Mouse (Mus musculus): ENCODE results near the gene Rnf121. TPM values are rescaled to one million over a fixed set of nuclear protein-coding genes. Genes with fewer than 3 reads are reported as not detected.
"Not testable (repeated sequence)": the region's sequence is repeated elsewhere in the genome, so short reads cannot be mapped to it uniquely, and the experiment has no call there.

The Rnf121 gene
- polyA plus RNA-seq, 1 experiment from 2014 or later: 33.1 TPM

DNA sequence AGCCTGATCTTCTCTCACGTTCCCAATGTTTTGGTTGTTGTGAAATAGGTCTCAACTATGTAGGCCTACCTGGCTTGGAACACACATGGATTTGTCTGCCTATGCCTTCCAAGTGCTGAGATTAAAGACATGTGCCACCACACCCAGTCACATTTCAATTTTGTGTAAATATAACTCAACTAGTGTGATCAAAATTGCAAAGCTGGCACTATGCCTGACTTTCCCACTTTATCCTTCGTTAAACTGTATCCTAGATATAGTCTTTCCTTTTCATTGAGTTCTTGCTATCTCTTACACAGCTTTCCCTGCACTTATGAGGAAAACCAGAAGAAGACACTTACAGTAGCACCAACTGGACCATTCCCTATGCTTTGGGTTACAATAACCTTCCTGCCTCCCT lies 29.7 kb downstream of the Rnf121 start:
- H3K36me3 ChIP-seq (replicated peaks; ENCODE audit: control insufficient read depth, insufficient read depth): peaks cover 99% of the 10 kb centered on the region
- no peak for ATAC-seq (ENCODE audit: low FRiP score)

DNA sequence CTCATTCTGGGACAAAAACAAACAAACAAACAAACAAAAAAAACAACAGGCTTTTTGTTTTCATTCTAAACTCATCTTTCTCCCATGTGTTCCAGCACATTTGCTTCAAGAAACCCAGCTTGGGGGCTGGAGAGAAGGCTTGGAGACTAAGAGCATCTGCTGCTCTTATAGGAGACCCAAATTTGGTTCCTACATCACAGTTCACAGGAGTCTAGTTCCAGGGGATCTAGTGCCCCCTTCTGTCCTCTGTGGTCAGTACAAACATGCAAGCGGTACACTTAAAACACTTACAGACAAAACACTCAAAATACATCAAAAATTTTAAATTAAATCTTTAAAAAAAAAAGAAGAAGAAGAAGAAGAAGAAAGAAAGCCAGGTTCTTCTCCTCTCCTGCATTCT lies 30.4 kb downstream of the Rnf121 start:
- 100% methylated on average over 1 of the region's 1 CpGs for WGBS
- H3K4me1 ChIP-seq (replicated peaks; ENCODE audit: control insufficient read depth, insufficient read depth, low read length): no peaks in the 10 kb centered on the region
- no peak overlapping the region for H3K9ac ChIP-seq
- no peak for ATAC-seq (ENCODE audit: low FRiP score)
- no peaks in the 10 kb centered on the region for H3K9me3 ChIP-seq (ENCODE audit: control insufficient read depth, low read length)
- H3K4me3 ChIP-seq (replicated peaks; ENCODE audit: low read length): no peak overlapping the region
- H3K27me3 ChIP-seq (ENCODE audit: control insufficient read depth, insufficient read depth, low read length): no peaks in the 10 kb centered on the region
- no peak for DNase-seq (ENCODE audit: low spot score)
- no peak overlapping the region for H3K4me2 ChIP-seq (replicated peaks)
- H3K36me3 ChIP-seq (replicated peaks; ENCODE audit: control insufficient read depth, insufficient read depth): peaks cover 99% of the 10 kb centered on the region
- no peak overlapping the region for H3K27ac ChIP-seq

More for the DNA sequence above, 29.7 kb downstream of the Rnf121 start:
- Histone ChIP-seq H3K27me3 (ENCODE audit: control insufficient read depth, insufficient read depth, low read length) (no peaks in the 10 kb centered on the region), H3K27ac (no peak overlapping the region), H3K9me3 (ENCODE audit: control insufficient read depth, low read length) (no peaks in the 10 kb centered on the region), H3K4me1 (replicated peaks; ENCODE audit: control insufficient read depth, insufficient read depth, low read length) (no peaks in the 10 kb centered on the region), H3K9ac (no peak overlapping the region), H3K4me3 (replicated peaks; ENCODE audit: low read length) (no peak overlapping the region), H3K4me2 (replicated peaks) (no peak overlapping the region)
- no peak for DNase-seq (ENCODE audit: low spot score)
- 98% methylated on average over 2 of the region's 2 CpGs for whole genome bisulfite sequencing

DNA sequence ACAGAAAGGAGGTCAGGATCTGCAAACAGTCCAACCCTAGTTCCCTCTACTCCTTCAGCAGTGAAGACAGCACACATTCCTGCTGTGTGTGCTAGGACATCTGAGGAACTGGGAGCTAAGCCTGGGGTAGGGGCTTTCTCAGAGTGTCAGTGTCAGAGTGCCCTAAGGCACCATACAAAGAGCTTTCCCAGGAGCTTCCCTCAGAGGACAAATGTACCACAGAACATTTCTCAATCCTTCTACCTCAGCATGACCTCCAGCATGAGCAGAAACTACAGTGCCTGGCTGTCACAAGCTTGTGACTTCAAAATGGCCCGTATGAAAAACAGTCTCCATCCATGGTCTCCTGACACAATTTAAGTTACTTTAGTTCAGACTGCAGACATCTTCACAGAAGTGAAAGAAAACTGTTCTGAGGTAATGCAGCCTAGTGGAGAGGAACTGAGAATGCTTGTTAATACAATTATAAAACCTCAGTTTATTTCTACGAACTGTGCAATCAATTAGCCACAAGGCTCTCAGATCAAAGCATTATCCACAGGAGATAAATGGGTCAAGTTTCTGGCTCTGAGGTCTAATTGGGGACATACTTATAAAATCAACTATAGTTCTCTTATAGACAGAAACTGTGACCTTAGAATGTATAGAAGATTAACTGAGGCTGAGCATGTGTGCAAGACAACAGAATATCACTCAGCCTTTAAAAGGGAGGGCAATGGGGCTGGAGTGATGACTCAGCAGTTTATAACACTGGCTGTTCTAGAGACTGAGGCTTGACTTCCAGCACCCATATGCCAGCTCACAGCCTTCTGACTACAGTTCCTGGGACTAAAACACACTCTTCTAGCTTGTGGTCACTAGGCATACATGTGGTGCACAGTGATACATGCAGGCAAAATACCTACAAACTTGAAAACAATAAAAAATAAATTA lies 39.8 kb downstream of the Rnf121 start:
- H3K4me2 ChIP-seq (replicated peaks): no peak overlapping the region
- no peaks in the 10 kb centered on the region for H3K4me1 ChIP-seq (replicated peaks; ENCODE audit: control insufficient read depth, insufficient read depth, low read length)
- peaks cover 74% of the 10 kb centered on the region for H3K36me3 ChIP-seq (replicated peaks; ENCODE audit: control insufficient read depth, insufficient read depth)
- H3K27ac ChIP-seq: no peak overlapping the region
- 88% methylated on average over 2 of the region's 2 CpGs for WGBS
- DNase-seq (ENCODE audit: low spot score) (no peak), ATAC-seq (ENCODE audit: low FRiP score) (no peak)
- no peak overlapping the region for H3K4me3 ChIP-seq (replicated peaks; ENCODE audit: low read length)
- no peaks in the 10 kb centered on the region for H3K27me3 ChIP-seq (ENCODE audit: control insufficient read depth, insufficient read depth, low read length)
- no peak overlapping the region for H3K9ac ChIP-seq
- no peaks in the 10 kb centered on the region for H3K9me3 ChIP-seq (ENCODE audit: control insufficient read depth, low read length)

DNA sequence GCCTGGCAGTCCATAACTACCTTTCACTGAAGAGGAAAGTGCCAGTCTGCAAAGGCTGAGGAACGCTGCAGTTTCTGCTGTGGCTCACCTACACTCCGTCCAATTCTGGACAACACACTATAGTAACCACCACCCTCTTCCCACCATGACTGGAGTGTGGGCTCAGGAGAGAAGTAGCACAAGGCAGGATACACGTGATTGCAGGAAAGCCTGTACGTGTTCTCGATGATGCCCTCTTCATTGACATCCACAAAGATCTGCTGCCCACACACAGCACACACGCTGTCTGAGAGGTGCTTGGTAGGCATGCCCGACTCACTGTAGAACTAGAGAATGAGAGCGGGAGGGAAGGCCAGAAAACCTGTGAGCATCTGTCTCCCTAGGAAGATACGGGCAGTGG lies 41.4 kb downstream of the Rnf121 start:
- Histone ChIP-seq H3K9ac (no peak overlapping the region), H3K36me3 (replicated peaks; ENCODE audit: control insufficient read depth, insufficient read depth) (peaks cover 77% of the 10 kb centered on the region), H3K9me3 (ENCODE audit: control insufficient read depth, low read length) (no peaks in the 10 kb centered on the region), H3K27ac (no peak overlapping the region), H3K27me3 (ENCODE audit: control insufficient read depth, insufficient read depth, low read length) (no peaks in the 10 kb centered on the region), H3K4me2 (replicated peaks) (no peak overlapping the region), H3K4me3 (replicated peaks; ENCODE audit: low read length) (no peak overlapping the region), H3K4me1 (replicated peaks; ENCODE audit: control insufficient read depth, insufficient read depth, low read length) (no peaks in the 10 kb centered on the region)
- DNase-seq (ENCODE audit: low spot score) (no peak), ATAC-seq (ENCODE audit: low FRiP score) (no peak)
- 97% methylated on average over 9 of the region's 9 CpGs for WGBS

DNA sequence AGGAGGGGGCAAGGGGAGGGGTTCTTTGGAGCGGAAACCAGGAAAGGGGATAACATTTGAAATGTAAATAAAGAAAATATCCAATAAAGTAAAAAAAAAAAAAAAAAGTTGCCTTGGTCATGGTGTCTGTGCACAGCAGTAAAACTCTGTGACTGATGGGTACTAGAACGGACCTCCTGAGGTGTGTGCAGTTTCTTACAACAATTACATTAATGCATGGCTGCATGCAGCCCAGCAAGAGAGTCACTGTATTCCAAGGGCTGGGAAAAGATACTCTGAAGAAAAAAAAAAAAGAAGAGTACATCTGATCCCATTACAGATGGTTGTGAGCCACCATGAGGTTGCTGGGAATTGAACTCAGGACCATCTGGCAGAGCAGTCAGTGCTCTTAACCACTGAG lies 44.3 kb downstream of the Rnf121 start:
- not testable (repeated sequence) for H3K9ac ChIP-seq; H3K9me3 ChIP-seq (ENCODE audit: control insufficient read depth, low read length); ATAC-seq (ENCODE audit: low FRiP score); H3K4me1 ChIP-seq (replicated peaks; ENCODE audit: control insufficient read depth, insufficient read depth, low read length); DNase-seq (ENCODE audit: low spot score); H3K27me3 ChIP-seq (ENCODE audit: control insufficient read depth, insufficient read depth, low read length); H3K4me2 ChIP-seq (replicated peaks); H3K27ac ChIP-seq; H3K4me3 ChIP-seq (replicated peaks; ENCODE audit: low read length)
- 84% methylated on average over 2 of the region's 2 CpGs for WGBS
- peaks cover 85% of the 10 kb centered on the region for H3K36me3 ChIP-seq (replicated peaks; ENCODE audit: control insufficient read depth, insufficient read depth)

DNA sequence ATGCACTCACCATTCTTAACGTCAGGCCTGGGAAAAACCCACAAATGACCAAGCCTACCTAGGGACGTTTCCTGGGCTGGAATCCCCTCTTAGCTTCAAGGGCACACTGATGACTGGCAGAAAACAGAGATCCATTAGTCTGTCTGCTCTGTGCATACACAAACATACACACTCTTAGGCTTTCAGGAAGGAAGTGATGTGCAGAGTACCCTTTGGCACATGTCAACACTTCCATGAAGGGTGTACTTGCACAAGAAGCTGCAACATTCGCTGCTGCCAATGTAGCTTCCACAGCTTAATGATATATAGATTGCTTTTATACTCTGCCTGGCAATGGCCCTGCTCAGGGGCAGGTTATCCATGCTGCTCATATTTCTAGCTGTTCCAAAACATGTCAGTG lies 45.9 kb downstream of the Rnf121 start:
- H3K4me3 ChIP-seq (replicated peaks; ENCODE audit: low read length): no peak overlapping the region
- H3K4me1 ChIP-seq (replicated peaks; ENCODE audit: control insufficient read depth, insufficient read depth, low read length): no peaks in the 10 kb centered on the region
- H3K4me2 ChIP-seq (replicated peaks): no peak overlapping the region
- DNase-seq (ENCODE audit: low spot score) (no peak), ATAC-seq (ENCODE audit: low FRiP score) (no peak)
- WGBS: 64% methylated on average over 3 of the region's 3 CpGs
- H3K9ac ChIP-seq: no peak overlapping the region
- no peaks in the 10 kb centered on the region for H3K27me3 ChIP-seq (ENCODE audit: control insufficient read depth, insufficient read depth, low read length)
- no peaks in the 10 kb centered on the region for H3K9me3 ChIP-seq (ENCODE audit: control insufficient read depth, low read length)
- H3K27ac ChIP-seq: no peak overlapping the region
- peaks cover 95% of the 10 kb centered on the region for H3K36me3 ChIP-seq (replicated peaks; ENCODE audit: control insufficient read depth, insufficient read depth)

DNA sequence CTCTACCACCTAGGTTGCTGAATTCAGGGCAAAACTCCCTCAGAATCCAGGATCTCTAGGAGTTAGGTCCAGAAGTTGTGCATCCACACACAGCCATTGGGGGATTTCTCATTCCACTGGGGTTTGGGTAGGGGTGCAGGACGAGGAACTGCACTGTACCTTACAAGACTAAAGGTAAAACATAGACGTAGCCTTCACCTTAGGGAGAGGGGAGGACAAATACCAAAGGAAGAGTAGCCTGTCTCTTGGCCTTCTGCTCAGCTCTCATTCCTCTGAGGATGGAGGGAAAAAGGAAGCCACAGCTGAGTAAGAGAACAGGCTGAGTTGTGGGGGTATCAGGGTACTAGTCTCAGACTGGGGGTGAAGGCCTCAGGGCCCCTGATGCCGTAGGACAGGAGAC lies 46.7 kb downstream of the Rnf121 start, which contains the start of gene Il18bp:
Gene Il18bp, minus strand, starts transcription at position 101 of the 400 bp plus-strand sequence.
- Histone ChIP-seq H3K9ac (no peak within 1 kb of the TSS), H3K27me3 (ENCODE audit: control insufficient read depth, insufficient read depth, low read length) (no peaks in the 10 kb centered on the region), H3K36me3 (replicated peaks; ENCODE audit: control insufficient read depth, insufficient read depth) (peaks cover 98% of the 10 kb centered on the region), H3K4me1 (replicated peaks; ENCODE audit: control insufficient read depth, insufficient read depth, low read length) (no peaks in the 10 kb centered on the region), H3K9me3 (ENCODE audit: control insufficient read depth, low read length) (no peaks in the 10 kb centered on the region), H3K27ac (no peak within 1 kb of the TSS), H3K4me3 (replicated peaks; ENCODE audit: low read length) (no peak within 1 kb of the TSS), H3K4me2 (replicated peaks) (no peak within 1 kb of the TSS)
- no peak for ATAC-seq (ENCODE audit: low FRiP score)
- WGBS: 94% methylated on average over 3 of the region's 3 CpGs
- no peak for DNase-seq (ENCODE audit: low spot score)

DNA sequence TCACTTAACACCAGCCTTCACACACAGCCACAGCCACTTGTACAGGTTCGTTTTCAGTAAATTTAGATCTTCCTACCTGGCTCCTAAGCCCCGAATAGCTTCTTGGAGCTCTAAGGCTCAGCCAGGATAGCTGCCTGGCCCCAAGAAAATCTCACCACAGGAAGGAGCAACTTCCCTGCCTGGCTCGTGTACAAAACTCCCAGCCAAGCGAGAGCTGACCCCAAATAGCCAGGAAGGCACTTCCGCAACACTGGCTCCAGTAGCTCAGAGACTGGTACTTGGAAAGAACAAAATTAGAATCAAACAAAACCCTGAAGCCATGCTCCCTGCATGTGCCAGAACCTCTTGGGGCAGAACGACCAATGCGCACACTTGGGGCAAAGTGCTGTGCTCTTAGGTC lies 47.2 kb downstream of the Rnf121 start:
- DNase-seq (ENCODE audit: low spot score): no peak
- no peak for ATAC-seq (ENCODE audit: low FRiP score)
- Histone ChIP-seq H3K9ac (no peak overlapping the region), H3K27ac (no peak overlapping the region), H3K4me2 (replicated peaks) (no peak overlapping the region), H3K4me3 (replicated peaks; ENCODE audit: low read length) (no peak overlapping the region), H3K4me1 (replicated peaks; ENCODE audit: control insufficient read depth, insufficient read depth, low read length) (no peaks in the 10 kb centered on the region), H3K27me3 (ENCODE audit: control insufficient read depth, insufficient read depth, low read length) (no peaks in the 10 kb centered on the region), H3K36me3 (replicated peaks; ENCODE audit: control insufficient read depth, insufficient read depth) (peaks cover 98% of the 10 kb centered on the region), H3K9me3 (ENCODE audit: control insufficient read depth, low read length) (no peaks in the 10 kb centered on the region)
- WGBS: 80% methylated on average over 7 of the region's 7 CpGs

DNA sequence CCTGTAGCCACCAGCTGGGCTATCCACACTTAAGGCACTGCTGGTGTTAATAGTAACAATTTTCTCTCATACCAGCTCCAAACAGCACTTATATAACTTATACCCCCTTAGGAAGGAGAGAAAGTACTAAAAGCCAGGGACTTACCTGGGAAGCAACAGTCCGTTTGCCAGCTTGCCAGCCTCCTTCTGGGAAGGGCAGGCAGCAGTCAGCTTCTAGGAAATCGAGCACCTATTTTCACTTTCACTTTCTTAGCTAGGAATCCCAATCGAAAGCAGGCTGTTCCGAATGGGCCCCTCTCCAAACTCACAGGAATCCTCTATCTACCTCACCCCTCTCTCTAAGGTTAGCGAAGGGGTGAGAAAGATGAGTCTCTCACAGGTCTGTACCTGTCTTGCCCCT lies 47.8 kb downstream of the Rnf121 start:
- Histone ChIP-seq H3K9ac (no peak overlapping the region), H3K27me3 (ENCODE audit: control insufficient read depth, insufficient read depth, low read length) (no peaks in the 10 kb centered on the region), H3K36me3 (replicated peaks; ENCODE audit: control insufficient read depth, insufficient read depth) (peaks cover 98% of the 10 kb centered on the region), H3K4me3 (replicated peaks; ENCODE audit: low read length) (no peak overlapping the region), H3K9me3 (ENCODE audit: control insufficient read depth, low read length) (no peaks in the 10 kb centered on the region), H3K4me1 (replicated peaks; ENCODE audit: control insufficient read depth, insufficient read depth, low read length) (no peaks in the 10 kb centered on the region), H3K4me2 (replicated peaks) (no peak overlapping the region), H3K27ac (no peak overlapping the region)
- no peak for DNase-seq (ENCODE audit: low spot score)
- WGBS: 92% methylated on average over 5 of the region's 5 CpGs
- no peak for ATAC-seq (ENCODE audit: low FRiP score)
